Mouse (Mus musculus): Measurements from ENCODE around the gene Trip10.
"Not testable (repeated sequence)": the region's sequence is repeated elsewhere in the genome, so short reads cannot be mapped to it uniquely, and the experiment has no call there.

- not testable (repeated sequence) for TF ChIP-seq CTCF (conservative IDR thresholded peaks at IDR 0.05 in 1 of 2, IDR thresholded peaks at IDR 0.05 in 1 of 2; ENCODE audit: low read depth in 2 of 2, low read length in 2 of 2); EP300 (IDR thresholded peaks at IDR 0.05; ENCODE audit: low read length); NRF1 (IDR thresholded peaks at IDR 0.05; ENCODE audit: low read depth, low read length); POLR2AphosphoS2 (IDR thresholded peaks at IDR 0.05; ENCODE audit: low read depth, low read length); ZKSCAN1 (IDR thresholded peaks at IDR 0.05; ENCODE audit: borderline replicate concordance, low read depth, low read length); POLR2A (IDR thresholded peaks at IDR 0.05; ENCODE audit: low read depth, low read length); USF2 (conservative IDR thresholded peaks at IDR 0.05; ENCODE audit: low read depth, low read length); MYC (IDR thresholded peaks at IDR 0.05; ENCODE audit: low read depth, low read length)
These were observed 28.5 kb downstream of the Trip10 start for GRCm38 (mm10) chr17:57277598-57278261.
